Mouse (Mus musculus): ENCODE results near the gene Asb2. TPM values are rescaled to one million over a fixed set of nuclear protein-coding genes. Genes with fewer than 3 reads are reported as not detected.
A peak's percentile ranks its signal among the peaks of the same experiment; 100 is the strongest.

Gene Asb2
- polyA plus RNA-seq, 1 experiment from 2014 or later = 23.6 TPM

- no peak overlapping the region for H3K4me3 ChIP-seq (ENCODE audit: low read length)
- no peaks in the 10 kb centered on the region for H3K27me3 ChIP-seq (replicated peaks; ENCODE audit: control insufficient read depth, insufficient read depth, low read length)
- H3K9ac ChIP-seq (ENCODE audit: low read depth, low read length) = no peak overlapping the region
- no peak overlapping the region for H3K27ac ChIP-seq (ENCODE audit: low read length)
- no peak overlapping the region for H3K4me2 ChIP-seq (ENCODE audit: low read depth, low read length)
- H3K4me1 ChIP-seq (ENCODE audit: control insufficient read depth, insufficient read depth, low read length) = no peaks in the 10 kb centered on the region
- no peaks in the 10 kb centered on the region for H3K9me3 ChIP-seq (ENCODE audit: control insufficient read depth, low read length)
- WGBS = 3% methylated on average over 3 of the region's 3 CpGs
- peak; percentile 45 for ATAC-seq
- no peaks in the 10 kb centered on the region for H3K36me3 ChIP-seq (ENCODE audit: control insufficient read depth, insufficient read depth, low read length)
These were observed 7.3 kb downstream of the Asb2 start for GRCm38 (mm10) chr12:103348506-103348905.

DNA sequence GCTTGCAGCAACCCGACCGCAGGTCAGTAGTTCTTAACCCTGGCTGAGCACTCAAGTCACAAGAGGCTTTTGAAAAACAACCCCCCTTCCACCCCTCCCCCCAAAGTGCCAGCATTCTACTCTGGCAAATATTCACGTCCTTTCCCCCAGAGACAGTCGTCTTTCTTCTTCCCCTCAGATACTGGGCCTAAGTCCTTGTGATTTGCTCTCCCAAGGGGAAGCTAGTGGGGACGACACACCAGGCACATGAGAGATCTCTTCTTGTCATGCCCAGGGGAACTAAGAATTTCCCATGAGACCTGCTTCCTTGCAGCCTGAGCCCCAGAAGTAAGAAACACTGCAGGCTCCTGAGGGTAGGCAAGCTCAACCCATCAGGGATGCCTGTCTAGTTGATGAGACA is 8.4 kb downstream of the Asb2 start:
- 59% methylated on average over 5 of the region's 5 CpGs for WGBS
- Histone ChIP-seq H3K27me3 (replicated peaks; ENCODE audit: control insufficient read depth, insufficient read depth, low read length) (no peaks in the 10 kb centered on the region), H3K9me3 (ENCODE audit: control insufficient read depth, low read length) (no peaks in the 10 kb centered on the region), H3K4me2 (ENCODE audit: low read depth, low read length) (no peak overlapping the region), H3K36me3 (ENCODE audit: control insufficient read depth, insufficient read depth, low read length) (no peaks in the 10 kb centered on the region), H3K27ac (ENCODE audit: low read length) (no peak overlapping the region), H3K9ac (ENCODE audit: low read depth, low read length) (no peak overlapping the region), H3K4me1 (ENCODE audit: control insufficient read depth, insufficient read depth, low read length) (no peaks in the 10 kb centered on the region), H3K4me3 (ENCODE audit: low read length) (no peak overlapping the region)
- ATAC-seq = no peak

DNA sequence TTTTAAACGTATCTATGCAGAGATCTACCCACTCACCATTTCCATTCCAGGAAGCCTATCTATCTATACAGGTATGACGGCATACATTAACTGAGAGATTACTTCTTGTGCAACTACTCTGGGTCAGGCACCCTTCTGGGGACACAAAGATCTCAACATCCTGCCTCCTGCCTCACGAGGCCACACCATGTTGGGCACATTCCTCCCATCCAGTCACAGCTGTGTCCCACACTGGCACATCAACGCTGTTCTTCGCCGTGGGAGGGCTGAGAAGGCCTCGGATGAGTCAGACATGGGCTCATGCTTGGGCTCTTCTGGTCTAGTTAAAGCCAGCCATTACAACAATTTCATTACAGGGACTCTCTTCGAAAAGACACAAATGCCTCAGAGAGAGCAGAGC is 8.9 kb downstream of the Asb2 start:
- 79% methylated on average over 8 of the region's 8 CpGs for WGBS
- H3K4me1 ChIP-seq (ENCODE audit: control insufficient read depth, insufficient read depth, low read length) = no peaks in the 10 kb centered on the region
- H3K9me3 ChIP-seq (ENCODE audit: control insufficient read depth, low read length) = no peaks in the 10 kb centered on the region
- ATAC-seq = no peak
- H3K4me2 ChIP-seq (ENCODE audit: low read depth, low read length) = no peak overlapping the region
- no peak overlapping the region for H3K27ac ChIP-seq (ENCODE audit: low read length)
- no peak overlapping the region for H3K9ac ChIP-seq (ENCODE audit: low read depth, low read length)
- no peak overlapping the region for H3K4me3 ChIP-seq (ENCODE audit: low read length)
- no peaks in the 10 kb centered on the region for H3K27me3 ChIP-seq (replicated peaks; ENCODE audit: control insufficient read depth, insufficient read depth, low read length)
- no peaks in the 10 kb centered on the region for H3K36me3 ChIP-seq (ENCODE audit: control insufficient read depth, insufficient read depth, low read length)

DNA sequence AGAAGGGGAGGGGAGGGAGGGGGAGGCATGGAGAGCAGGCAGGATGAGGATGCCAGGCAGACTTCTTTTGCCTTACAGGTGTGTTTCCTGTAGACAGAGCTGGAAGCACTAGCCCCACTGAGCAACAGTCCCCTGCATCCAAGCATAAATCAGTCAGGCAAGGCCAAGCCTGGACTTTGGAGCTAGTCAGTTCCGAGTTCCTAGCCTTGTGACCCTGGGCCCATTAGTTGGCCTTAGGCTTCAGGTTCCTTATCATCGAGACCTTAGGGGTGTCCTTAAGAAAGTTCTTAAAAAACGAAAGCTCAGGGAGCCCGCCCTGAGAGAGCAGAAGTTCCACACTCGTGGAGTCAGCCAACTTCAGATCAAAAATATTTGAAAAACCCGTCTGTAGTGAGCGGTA is 10.9 kb downstream of the Asb2 start:
- WGBS = 73% methylated on average over 7 of the region's 7 CpGs
- H3K9me3 ChIP-seq (ENCODE audit: control insufficient read depth, low read length) = no peaks in the 10 kb centered on the region
- no peaks in the 10 kb centered on the region for H3K36me3 ChIP-seq (ENCODE audit: control insufficient read depth, insufficient read depth, low read length)
- no peaks in the 10 kb centered on the region for H3K27me3 ChIP-seq (replicated peaks; ENCODE audit: control insufficient read depth, insufficient read depth, low read length)
- H3K4me3 ChIP-seq (ENCODE audit: low read length) = no peak overlapping the region
- no peaks in the 10 kb centered on the region for H3K4me1 ChIP-seq (ENCODE audit: control insufficient read depth, insufficient read depth, low read length)
- no peak overlapping the region for H3K27ac ChIP-seq (ENCODE audit: low read length)
- no peak overlapping the region for H3K9ac ChIP-seq (ENCODE audit: low read depth, low read length)
- H3K4me2 ChIP-seq (ENCODE audit: low read depth, low read length) = no peak overlapping the region
- ATAC-seq = no peak

DNA sequence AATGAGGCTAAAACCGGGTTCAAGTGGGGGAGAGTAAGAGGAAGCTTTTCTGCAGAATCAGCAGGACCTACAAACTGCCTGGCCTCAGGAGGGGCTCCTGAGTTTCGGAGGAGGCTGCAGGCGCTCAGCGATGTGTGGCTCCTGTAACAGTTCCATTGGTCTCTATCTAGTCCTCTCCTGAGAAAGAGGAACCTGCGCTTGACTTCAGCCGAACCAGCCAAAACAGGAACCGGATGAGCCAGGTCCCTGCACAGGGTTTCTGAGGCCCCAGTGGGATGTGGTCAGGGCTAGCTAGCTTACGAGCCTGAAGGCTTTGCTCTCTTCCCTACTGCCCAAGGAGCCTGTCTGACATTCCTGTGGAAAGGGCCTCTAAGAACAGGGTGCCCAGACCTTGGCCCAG is 12.3 kb downstream of the Asb2 start:
- Histone ChIP-seq H3K36me3 (ENCODE audit: control insufficient read depth, insufficient read depth, low read length) (no peaks in the 10 kb centered on the region), H3K9me3 (ENCODE audit: control insufficient read depth, low read length) (no peaks in the 10 kb centered on the region), H3K9ac (ENCODE audit: low read depth, low read length) (no peak overlapping the region), H3K4me3 (ENCODE audit: low read length) (no peak overlapping the region), H3K27me3 (replicated peaks; ENCODE audit: control insufficient read depth, insufficient read depth, low read length) (no peaks in the 10 kb centered on the region), H3K4me1 (ENCODE audit: control insufficient read depth, insufficient read depth, low read length) (no peaks in the 10 kb centered on the region), H3K27ac (ENCODE audit: low read length) (no peak overlapping the region), H3K4me2 (ENCODE audit: low read depth, low read length) (no peak overlapping the region)
- 70% methylated on average over 8 of the region's 8 CpGs for WGBS
- no peak for ATAC-seq

DNA sequence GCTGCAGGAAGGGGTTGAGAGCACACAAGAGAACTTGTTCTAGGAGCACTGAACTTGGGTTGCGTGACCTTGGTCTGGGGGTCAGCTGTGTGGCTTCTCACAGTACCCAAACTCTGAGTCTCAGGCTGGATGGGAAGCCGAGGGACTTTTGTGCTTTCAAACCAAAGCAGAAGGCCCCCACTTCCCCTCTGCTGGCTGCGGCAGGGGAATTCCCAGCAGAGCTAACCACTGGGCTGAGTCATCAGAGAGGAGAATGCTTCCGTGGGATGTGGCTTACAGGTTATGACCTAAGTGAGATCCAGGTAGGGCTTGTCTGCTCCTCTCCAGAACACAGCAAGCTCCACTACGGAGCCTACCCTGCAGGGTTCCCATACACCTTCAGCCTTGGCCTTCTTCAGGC is 14.6 kb downstream of the Asb2 start:
- no peak overlapping the region for H3K9ac ChIP-seq (ENCODE audit: low read depth, low read length)
- 0 out of 2 replicates have a peak, but pooled peaks cover 3% of the 10 kb centered on the region for H3K4me1 ChIP-seq (ENCODE audit: control insufficient read depth, insufficient read depth, low read length)
- H3K9me3 ChIP-seq (ENCODE audit: control insufficient read depth, low read length) = no peaks in the 10 kb centered on the region
- ATAC-seq = peak; percentile 44
- WGBS = 79% methylated on average over 5 of the region's 5 CpGs
- no peak overlapping the region for H3K4me3 ChIP-seq (ENCODE audit: low read length)
- no peaks in the 10 kb centered on the region for H3K27me3 ChIP-seq (replicated peaks; ENCODE audit: control insufficient read depth, insufficient read depth, low read length)
- no peaks in the 10 kb centered on the region for H3K36me3 ChIP-seq (ENCODE audit: control insufficient read depth, insufficient read depth, low read length)
- H3K27ac ChIP-seq (ENCODE audit: low read length) = no peak overlapping the region
- H3K4me2 ChIP-seq (ENCODE audit: low read depth, low read length) = no peak overlapping the region

GRCm38 (mm10) chr12:103338162-103338798 is 17.5 kb downstream of the Asb2 start:
- H3K9me3 ChIP-seq (ENCODE audit: control insufficient read depth, low read length) = no peaks in the 10 kb centered on the region
- ATAC-seq = peak; percentile 52; the same call in 1 of the 2 replicates
- no peak overlapping the region for H3K9ac ChIP-seq (ENCODE audit: low read depth, low read length)
- no peak overlapping the region for H3K4me2 ChIP-seq (ENCODE audit: low read depth, low read length)
- H3K27me3 ChIP-seq (replicated peaks; ENCODE audit: control insufficient read depth, insufficient read depth, low read length) = no peaks in the 10 kb centered on the region
- 54% methylated on average over 14 of the region's 14 CpGs for WGBS
- 0 out of 2 replicates have a peak, but pooled peaks cover 3% of the 10 kb centered on the region for H3K4me1 ChIP-seq (ENCODE audit: control insufficient read depth, insufficient read depth, low read length)
- no peak overlapping the region for H3K4me3 ChIP-seq (ENCODE audit: low read length)
- no peak overlapping the region for H3K27ac ChIP-seq (ENCODE audit: low read length)
- H3K36me3 ChIP-seq (ENCODE audit: control insufficient read depth, insufficient read depth, low read length) = no peaks in the 10 kb centered on the region

- Histone ChIP-seq H3K36me3 (ENCODE audit: control insufficient read depth, insufficient read depth, low read length) (no peaks in the 10 kb centered on the region), H3K4me3 (ENCODE audit: low read length) (no peak overlapping the region), H3K27ac (ENCODE audit: low read length) (no peak overlapping the region), H3K4me1 (ENCODE audit: control insufficient read depth, insufficient read depth, low read length) (0 out of 2 replicates have a peak, but pooled peaks cover 3% of the 10 kb centered on the region), H3K4me2 (ENCODE audit: low read depth, low read length) (no peak overlapping the region), H3K9ac (ENCODE audit: low read depth, low read length) (0 out of 2 replicates have a peak overlapping the region, but pooled peaks have one; percentile 22), H3K27me3 (replicated peaks; ENCODE audit: control insufficient read depth, insufficient read depth, low read length) (no peaks in the 10 kb centered on the region), H3K9me3 (ENCODE audit: control insufficient read depth, low read length) (no peaks in the 10 kb centered on the region)
- no peak for ATAC-seq
- WGBS = 79% methylated on average over 3 of the region's 3 CpGs
These were observed 19.0 kb downstream of the Asb2 start for GRCm38 (mm10) chr12:103336766-103337165.

DNA sequence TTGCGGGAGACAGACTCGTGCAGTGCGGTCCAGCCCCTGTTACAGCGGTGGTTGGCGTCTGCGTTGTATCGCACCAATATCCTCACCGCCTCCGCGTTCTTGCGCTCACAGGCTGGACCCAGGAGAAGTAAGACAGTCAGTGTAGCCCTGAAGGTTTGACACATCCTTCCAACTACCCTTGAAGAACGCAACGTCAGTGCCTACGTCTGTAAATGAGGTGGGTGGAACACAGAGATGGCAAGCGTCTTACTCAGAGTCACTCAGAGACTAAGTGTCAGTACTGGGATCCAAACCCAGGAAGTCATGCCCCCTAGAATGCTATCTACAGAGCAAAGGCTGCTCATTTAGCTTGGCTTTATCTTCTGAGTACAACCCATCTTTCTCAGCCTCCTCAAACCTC is 22.4 kb downstream of the Asb2 start:
- Histone ChIP-seq H3K36me3 (ENCODE audit: control insufficient read depth, insufficient read depth, low read length) (no peaks in the 10 kb centered on the region), H3K27me3 (replicated peaks; ENCODE audit: control insufficient read depth, insufficient read depth, low read length) (no peaks in the 10 kb centered on the region), H3K4me3 (ENCODE audit: low read length) (no peak overlapping the region), H3K4me2 (ENCODE audit: low read depth, low read length) (no peak overlapping the region), H3K4me1 (ENCODE audit: control insufficient read depth, insufficient read depth, low read length) (0 out of 2 replicates have a peak, but pooled peaks cover 3% of the 10 kb centered on the region), H3K9ac (ENCODE audit: low read depth, low read length) (no peak overlapping the region), H3K9me3 (ENCODE audit: control insufficient read depth, low read length) (no peaks in the 10 kb centered on the region), H3K27ac (ENCODE audit: low read length) (no peak overlapping the region)
- ATAC-seq = no peak
- 95% methylated on average over 15 of the region's 15 CpGs for WGBS

DNA sequence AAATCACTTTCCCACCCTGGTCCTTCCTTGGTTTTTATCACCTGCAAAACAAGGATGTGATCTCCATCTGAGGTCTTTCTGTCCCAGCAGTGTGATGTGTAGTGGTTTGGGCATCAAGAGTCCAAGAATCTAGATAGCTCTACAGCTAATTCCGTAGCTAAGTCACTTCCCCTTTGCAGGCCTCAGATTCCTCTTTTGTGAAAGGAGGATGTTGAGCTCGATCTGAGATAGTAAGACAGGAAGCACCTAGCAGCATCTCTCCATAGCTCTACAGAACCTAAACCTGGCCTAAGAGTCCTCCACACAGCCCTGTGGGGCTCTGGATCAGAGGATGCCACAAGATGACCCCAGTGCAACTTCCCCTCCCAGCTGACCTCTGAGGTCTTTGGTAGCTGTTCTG is 22.9 kb downstream of the Asb2 start:
- no peak overlapping the region for H3K9ac ChIP-seq (ENCODE audit: low read depth, low read length)
- no peak overlapping the region for H3K27ac ChIP-seq (ENCODE audit: low read length)
- no peak for ATAC-seq
- no peaks in the 10 kb centered on the region for H3K36me3 ChIP-seq (ENCODE audit: control insufficient read depth, insufficient read depth, low read length)
- H3K4me1 ChIP-seq (ENCODE audit: control insufficient read depth, insufficient read depth, low read length) = 0 out of 2 replicates have a peak, but pooled peaks cover 2% of the 10 kb centered on the region
- H3K27me3 ChIP-seq (replicated peaks; ENCODE audit: control insufficient read depth, insufficient read depth, low read length) = no peaks in the 10 kb centered on the region
- no peak overlapping the region for H3K4me2 ChIP-seq (ENCODE audit: low read depth, low read length)
- H3K9me3 ChIP-seq (ENCODE audit: control insufficient read depth, low read length) = no peaks in the 10 kb centered on the region
- no peak overlapping the region for H3K4me3 ChIP-seq (ENCODE audit: low read length)
- 79% methylated on average over 2 of the region's 2 CpGs for WGBS

Data from intestine, embryonic 16.5 days (tissue).